Mouse (Mus musculus): ENCODE results near the gene Sos1.
A peak's percentile ranks its signal among the peaks of the same experiment; 100 is the strongest.
"Not testable (repeated sequence)": the region's sequence is repeated elsewhere in the genome, so short reads cannot be mapped to it uniquely, and the experiment has no call there.

Gene Sos1

GRCm38 (mm10) chr17:80493891-80494290, 13.6 kb upstream of the Sos1 start:
- no peak for DNase-seq (ENCODE audit: low spot score)

- no peak for DNase-seq (ENCODE audit: low spot score)
Observed at GRCm38 (mm10) chr17:80492811-80493210, 12.6 kb upstream of the Sos1 start.

GRCm38 (mm10) chr17:80492274-80492673, 12.0 kb upstream of the Sos1 start:
- no peak for DNase-seq (ENCODE audit: low spot score)

GRCm38 (mm10) chr17:80490166-80490565, 9.9 kb upstream of the Sos1 start:
- DNase-seq (ENCODE audit: low spot score) = no peak

GRCm38 (mm10) chr17:80488918-80489317, 8.7 kb upstream of the Sos1 start:
- no peak for DNase-seq (ENCODE audit: low spot score)

- DNase-seq (ENCODE audit: low spot score) = no peak
Observed at GRCm38 (mm10) chr17:80485160-80485559, 4.9 kb upstream of the Sos1 start.

GRCm38 (mm10) chr17:80480855-80481224, 587 bp upstream of the Sos1 start:
- no peak for DNase-seq (ENCODE audit: low spot score)

GRCm38 (mm10) chr17:80479295-80480030, 790 bp downstream of the Sos1 start:
- DNase-seq (ENCODE audit: low spot score) = peak; percentile 18

- DNase-seq (ENCODE audit: low spot score) = no peak
Observed at GRCm38 (mm10) chr17:80477679-80478078, 2.6 kb downstream of the Sos1 start.

- no peak for DNase-seq (ENCODE audit: low spot score)
Observed at GRCm38 (mm10) chr17:80476496-80476895, 3.8 kb downstream of the Sos1 start.

GRCm38 (mm10) chr17:80471056-80471802, 9.0 kb downstream of the Sos1 start:
- no peak for DNase-seq (ENCODE audit: low spot score)

GRCm38 (mm10) chr17:80468417-80468894, 11.8 kb downstream of the Sos1 start:
- DNase-seq (ENCODE audit: low spot score) = not testable (repeated sequence)

- no peak for DNase-seq (ENCODE audit: low spot score)
Observed at GRCm38 (mm10) chr17:80460258-80460657, 20.0 kb downstream of the Sos1 start.

GRCm38 (mm10) chr17:80455648-80456047, 24.6 kb downstream of the Sos1 start:
- DNase-seq (ENCODE audit: low spot score) = no peak

- DNase-seq (ENCODE audit: low spot score) = no peak
Observed at GRCm38 (mm10) chr17:80450426-80451030, 29.7 kb downstream of the Sos1 start.

GRCm38 (mm10) chr17:80446470-80446869, 33.8 kb downstream of the Sos1 start:
- no peak for DNase-seq (ENCODE audit: low spot score)

GRCm38 (mm10) chr17:80445433-80445832, 34.8 kb downstream of the Sos1 start:
- no peak for DNase-seq (ENCODE audit: low spot score)

- no peak for DNase-seq (ENCODE audit: low spot score)
Observed at GRCm38 (mm10) chr17:80435680-80436079, 44.6 kb downstream of the Sos1 start.

- no peak for DNase-seq (ENCODE audit: low spot score)
Observed at GRCm38 (mm10) chr17:80434430-80434829, 45.8 kb downstream of the Sos1 start.

GRCm38 (mm10) chr17:80431997-80432396, 48.3 kb downstream of the Sos1 start:
- no peak for DNase-seq (ENCODE audit: low spot score)

- DNase-seq (ENCODE audit: low spot score) = no peak
Observed at GRCm38 (mm10) chr17:80427966-80428365, 52.3 kb downstream of the Sos1 start.

- DNase-seq (ENCODE audit: low spot score) = no peak
Observed at GRCm38 (mm10) chr17:80426901-80427300, 53.4 kb downstream of the Sos1 start.

GRCm38 (mm10) chr17:80426171-80426570, 54.1 kb downstream of the Sos1 start:
- DNase-seq (ENCODE audit: low spot score) = no peak
